Mouse (Mus musculus) midbrain, postnatal 0 days (tissue): ENCODE data around the gene Rap1gap. TPM values are rescaled to one million over a fixed set of nuclear protein-coding genes. Genes with fewer than 3 reads are reported as not detected.

Experiments used
- ATAC-seq: fragments of 200-750 bp; cut with Nextera tagmentation; 2 replicates; pipeline ENCODE4 v1.8.0; 2017; ENCODE audit warnings: moderate number of reproducible peaks, mild to moderate bottlenecking, moderate TSS enrichment, moderate library complexity; ENCODE audit not compliant: low FRiP score
- DNase-seq: peaks from one replicate; pipeline ENCODE4 v3.0.0-alpha.2; 2015; ENCODE audit warnings: low spot score
- H3K27ac ChIP-seq: fragments of 300-500 bp; sonication (generic); 2 replicates; pipeline ENCODE4 v1.5.1; 2014; ENCODE audit warnings: low read depth, mild to moderate bottlenecking, low read length, mixed read lengths
- H3K27me3 ChIP-seq: fragments of 300-500 bp; sonication (generic); 2 replicates; pipeline ENCODE4 v1.6.1; 2014; ENCODE audit warnings: low read length, control low read depth, mixed read lengths; ENCODE audit not compliant: insufficient read depth
- H3K36me3 ChIP-seq: fragments of 300-500 bp; sonication (generic); 2 replicates; pipeline ENCODE4 v1.6.1; 2014; ENCODE audit warnings: low read length, control low read depth, mixed read lengths; ENCODE audit not compliant: insufficient read depth
- H3K4me1 ChIP-seq: fragments of 300-500 bp; sonication (generic); 2 replicates; pipeline ENCODE4 v1.6.1; 2014; ENCODE audit warnings: mild to moderate bottlenecking, control low read depth, antibody characterized with exemption, low read length, mixed read lengths; ENCODE audit not compliant: insufficient read depth
- H3K4me2 ChIP-seq: fragments of 300-500 bp; sonication (generic); 2 replicates; pipeline ENCODE4 v1.6.1; 2014; ENCODE audit warnings: low read depth, mild to moderate bottlenecking, low read length, mixed read lengths; ENCODE audit not compliant: poor library complexity, severe bottlenecking
- H3K4me3 ChIP-seq: fragments of 300-500 bp; sonication (generic); 2 replicates; pipeline ENCODE4 v1.5.1; 2014; ENCODE audit warnings: low read depth, mild to moderate bottlenecking, low read length, moderate library complexity
- H3K9ac ChIP-seq: fragments of 300-500 bp; sonication (generic); replicated peaks from 2 replicates; pipeline ENCODE4 v1.6.1; 2014; ENCODE audit warnings: mild to moderate bottlenecking, low read length, moderate library complexity, mixed read lengths; ENCODE audit not compliant: poor library complexity, severe bottlenecking
- H3K9me3 ChIP-seq: fragments of 300-500 bp; sonication (generic); 2 replicates; pipeline ENCODE4 v1.6.1; 2016; ENCODE audit warnings: low read length, control low read depth
- CTCF ChIP-seq: IDR thresholded peaks from 2 replicates; pipeline ENCODE4 v1.5.1; 2016; ENCODE audit warnings: antibody characterized with exemption, mild to moderate bottlenecking
- WGBS: fragments of 180-500 bp; shearing (Covaris S2); extraction: QIAGEN DNeasy Blood & Tissue Kit; methylation state at CpG from one replicate; pipeline ENCODE4 v1.1.7; 2014; 5-methylcytosine and 5-hydroxymethylcytosine counted together
- polyA plus RNA-seq: library from polyadenylated mRNA; unstranded; fragments of >200 nt; fragmentation: Nextera tagmentation; extraction: Ambion mirVana; gene quantifications from 2 replicates; pipeline ENCODE4 v1.2.1, GENCODE M21; 2015
- total RNA-seq: library from RNA; depleted of rRNA; stranded (reverse); fragments of >200 nt; gene quantifications from 2 replicates; pipeline ENCODE4 v1.2.3, GENCODE M21; 2014; rRNA removed

Gene Rap1gap
- total RNA-seq (232 and 270 TPM in 2 replicates), polyA plus RNA-seq (115 and 123 TPM in 2 replicates)

DNA sequence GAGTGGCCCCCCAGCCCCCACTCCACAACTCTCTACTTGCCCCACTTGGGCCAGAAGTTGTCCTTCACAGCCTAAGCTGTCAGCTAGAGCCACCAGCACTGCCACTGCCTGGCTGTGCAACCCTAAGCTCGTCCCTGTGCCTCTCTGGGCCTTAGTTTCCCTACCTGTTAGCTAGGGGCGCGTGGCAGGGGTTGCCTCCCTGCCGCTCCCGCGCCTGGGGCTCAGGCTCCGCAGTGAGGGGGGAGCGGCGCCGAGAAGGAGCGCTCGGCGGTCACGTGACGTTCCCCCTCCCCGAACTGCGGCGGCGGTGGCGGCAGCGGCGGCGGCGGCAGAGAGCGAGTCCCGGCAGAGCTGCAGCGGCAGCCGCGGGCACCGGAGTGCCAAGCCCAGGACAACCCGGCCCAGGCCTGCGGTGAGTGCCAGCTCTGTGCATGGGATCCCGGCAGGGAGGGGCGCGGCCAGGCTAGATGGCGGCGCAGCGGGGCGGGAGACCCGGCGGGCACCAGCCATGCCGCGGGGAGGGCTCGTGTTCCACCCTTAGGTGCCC is at the start of gene Rap1gap:
Gene Rap1gap, plus strand, starts transcription at position 294 of the 547 bp plus-strand sequence.
- peaks cover 31% of the 10 kb centered on the region for H3K4me1 ChIP-seq
- no peaks in the 10 kb centered on the region for H3K9me3 ChIP-seq
- H3K4me3 ChIP-seq: peak within 1 kb of the TSS; percentile 80
- H3K27me3 ChIP-seq: no peaks in the 10 kb centered on the region
- no peak; the same call in 1 of the 2 replicates for TF ChIP-seq CTCF
- WGBS: under 1% methylated on average over 29 of the region's 44 CpGs
- peak within 1 kb of the TSS; percentile 79 for H3K27ac ChIP-seq
- peak within 1 kb of the TSS; percentile 76 for H3K4me2 ChIP-seq
- DNase-seq (peak; percentile 51), ATAC-seq (peak; percentile 61)
- H3K9ac ChIP-seq: peak within 1 kb of the TSS; percentile 89
- H3K36me3 ChIP-seq: no peaks in the 10 kb centered on the region

DNA sequence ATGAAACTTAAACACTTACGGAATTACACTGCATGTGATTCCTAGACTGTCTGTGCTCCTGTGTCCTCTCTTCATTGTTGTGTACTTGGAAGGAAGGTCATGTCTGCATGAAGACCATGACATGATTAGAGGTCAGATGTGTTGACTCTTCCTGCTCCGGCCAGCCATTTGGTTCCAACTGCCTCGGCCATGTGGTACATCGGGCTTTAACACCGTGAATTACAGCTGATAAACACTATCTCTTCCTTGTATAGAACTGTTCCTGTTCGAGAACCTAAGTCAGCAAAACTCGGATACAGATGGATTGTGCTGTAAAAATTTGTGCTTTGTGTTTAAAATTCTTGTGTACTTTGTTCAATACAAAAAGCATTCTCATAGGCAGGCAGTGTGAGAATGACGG is 41.7 kb upstream of the Rap1gap start:
- no peak for ATAC-seq
- Histone ChIP-seq H3K36me3 (peaks cover 42% of the 10 kb centered on the region), H3K27me3 (no peaks in the 10 kb centered on the region), H3K9me3 (no peaks in the 10 kb centered on the region), H3K4me1 (no peaks in the 10 kb centered on the region), H3K4me2 (no peak overlapping the region), H3K4me3 (no peak overlapping the region), H3K27ac (no peak overlapping the region), H3K9ac (no peak overlapping the region)
- DNase-seq: no peak
- TF ChIP-seq CTCF: no peak
- 97% methylated on average over 8 of the region's 8 CpGs for WGBS

GRCm38 (mm10) chr4:137627476-137628235 is 36.9 kb upstream of the Rap1gap start:
- Histone ChIP-seq H3K9ac (no peak overlapping the region), H3K36me3 (peaks cover 29% of the 10 kb centered on the region), H3K4me3 (no peak overlapping the region), H3K4me1 (no peaks in the 10 kb centered on the region), H3K9me3 (no peaks in the 10 kb centered on the region), H3K27ac (no peak overlapping the region), H3K27me3 (no peaks in the 10 kb centered on the region), H3K4me2 (no peak overlapping the region)
- TF ChIP-seq CTCF: no peak
- 38% methylated on average over 8 of the region's 8 CpGs for WGBS
- no peak for ATAC-seq
- DNase-seq: no peak

GRCm38 (mm10) chr4:137628400-137628799 is 36.1 kb upstream of the Rap1gap start:
- TF ChIP-seq CTCF: no peak
- DNase-seq: no peak
- H3K27ac ChIP-seq: no peak overlapping the region
- no peak overlapping the region for H3K9ac ChIP-seq
- no peak overlapping the region for H3K4me2 ChIP-seq
- no peaks in the 10 kb centered on the region for H3K27me3 ChIP-seq
- ATAC-seq: no peak
- H3K9me3 ChIP-seq: no peaks in the 10 kb centered on the region
- peaks cover 29% of the 10 kb centered on the region for H3K36me3 ChIP-seq
- WGBS: 74% methylated on average over 6 of the region's 6 CpGs
- no peak overlapping the region for H3K4me3 ChIP-seq
- H3K4me1 ChIP-seq: no peaks in the 10 kb centered on the region

- 76% methylated on average over 7 of the region's 7 CpGs for WGBS
- no peak overlapping the region for H3K27ac ChIP-seq
- DNase-seq (no peak), ATAC-seq (no peak)
- no peak for TF ChIP-seq CTCF
- H3K4me3 ChIP-seq: no peak overlapping the region
- no peak overlapping the region for H3K4me2 ChIP-seq
- H3K9ac ChIP-seq: no peak overlapping the region
- H3K9me3 ChIP-seq: no peaks in the 10 kb centered on the region
- H3K4me1 ChIP-seq: no peaks in the 10 kb centered on the region
- H3K36me3 ChIP-seq: peaks cover 31% of the 10 kb centered on the region
- H3K27me3 ChIP-seq: no peaks in the 10 kb centered on the region
Observed at GRCm38 (mm10) chr4:137629354-137629753, 35.2 kb upstream of the Rap1gap start.

- Histone ChIP-seq H3K27me3 (no peaks in the 10 kb centered on the region), H3K9me3 (no peaks in the 10 kb centered on the region), H3K9ac (no peak overlapping the region), H3K4me3 (no peak overlapping the region), H3K4me2 (no peak overlapping the region), H3K4me1 (no peaks in the 10 kb centered on the region), H3K27ac (no peak overlapping the region), H3K36me3 (peaks cover 32% of the 10 kb centered on the region)
- DNase-seq: no peak
- no peak for ATAC-seq
- no peak for TF ChIP-seq CTCF
- WGBS: 88% methylated on average over 2 of the region's 2 CpGs
Observed at GRCm38 (mm10) chr4:137630153-137630552, 34.4 kb upstream of the Rap1gap start.
